Comparison of ENCODE assay signal across 11 mouse cellular contexts in genomic region chr1:24033759-24034423, GRCm38 (mm10). TPM values are rescaled to one million over a fixed set of nuclear protein-coding genes. Genes with fewer than 3 reads are reported as not detected.
DNase-seq lines count a peak whose midpoint lies in the region; ATAC-seq and TF ChIP-seq lines count a peak whose summit lies in the region.
"Had no signal": no experiment of that assay in that cellular context is flagged by ENCODE, and none has a peak within 500 bp of the region (broad histone marks: within the 10 kb centered on the region; RNA-seq: fewer than 3 reads in every experiment).

No protein-coding gene starts in this region.

- no peak for TF ChIP-seq EP300 in liver, postnatal 0 days (IDR thresholded peaks at IDR 0.05; ENCODE audit: low read depth)

- no peak overlapping the region for H3K4me2 ChIP-seq in forebrain, embryonic 14.5 days (ENCODE audit: low read length)
- H3K4me2 ChIP-seq in forebrain, embryonic 12.5 days = no peak overlapping the region
- H3K4me2 ChIP-seq in liver, postnatal 0 days (ENCODE audit: low read depth, low read length) = no peak overlapping the region
- no peak overlapping the region for H3K4me2 ChIP-seq in liver, embryonic 11.5 days
- H3K4me2 ChIP-seq: heart, embryonic 12.5 days; liver, embryonic 13.5 days had no signal

- no peaks in the 10 kb centered on the region for H3K4me1 ChIP-seq in forebrain, embryonic 14.5 days (ENCODE audit: control insufficient read depth, insufficient read depth, low read length)
- no peaks in the 10 kb centered on the region for H3K4me1 ChIP-seq in forebrain, embryonic 12.5 days
- no peaks in the 10 kb centered on the region for H3K4me1 ChIP-seq in liver, postnatal 0 days (ENCODE audit: insufficient read depth)
- H3K4me1 ChIP-seq in liver, embryonic 11.5 days (replicated peaks; ENCODE audit: control insufficient read depth, insufficient read depth, low read length) = no peaks in the 10 kb centered on the region
- H3K4me1 ChIP-seq: heart, embryonic 12.5 days; liver, embryonic 13.5 days had no signal

- H3K9ac ChIP-seq in forebrain, embryonic 14.5 days (ENCODE audit: low read length) = no peak overlapping the region
- H3K9ac ChIP-seq in forebrain, embryonic 12.5 days = no peak overlapping the region
- no peak overlapping the region for H3K9ac ChIP-seq in liver, postnatal 0 days (replicated peaks)
- H3K9ac ChIP-seq in liver, embryonic 11.5 days (ENCODE audit: low read depth, low read length) = no peak overlapping the region
- H3K9ac ChIP-seq: heart, embryonic 12.5 days; liver, embryonic 13.5 days had no signal

- TF ChIP-seq CTCF in liver, postnatal 0 days (IDR thresholded peaks at IDR 0.05; ENCODE audit: low read depth) = peak; percentile 51

- H3K9me3 ChIP-seq in forebrain, embryonic 14.5 days (replicated peaks; ENCODE audit: control insufficient read depth, low read length) = no peaks in the 10 kb centered on the region
- H3K9me3 ChIP-seq in forebrain, embryonic 12.5 days = no peaks in the 10 kb centered on the region
- H3K9me3 ChIP-seq in liver, postnatal 0 days (ENCODE audit: low read length) = no peaks in the 10 kb centered on the region
- no peaks in the 10 kb centered on the region for H3K9me3 ChIP-seq in liver, embryonic 11.5 days (ENCODE audit: control insufficient read depth, low read length)
- H3K9me3 ChIP-seq: heart, embryonic 12.5 days; liver, embryonic 13.5 days had no signal

- peaks cover 17% of the 10 kb centered on the region for H3K36me3 ChIP-seq in forebrain, embryonic 14.5 days (ENCODE audit: control insufficient read depth, insufficient read depth, low read length)
- peaks cover 12% of the 10 kb centered on the region for H3K36me3 ChIP-seq in forebrain, embryonic 12.5 days (replicated peaks)
- no peaks in the 10 kb centered on the region for H3K36me3 ChIP-seq in liver, postnatal 0 days (replicated peaks; ENCODE audit: insufficient read depth, low read length)
- H3K36me3 ChIP-seq in liver, embryonic 11.5 days (ENCODE audit: control insufficient read depth, insufficient read depth, low read length) = no peaks in the 10 kb centered on the region
- H3K36me3 ChIP-seq: liver, embryonic 13.5 days had no signal

- H3K27ac ChIP-seq in forebrain, embryonic 14.5 days (ENCODE audit: low read depth, low read length) = no peak overlapping the region
- no peak overlapping the region for H3K27ac ChIP-seq in forebrain, embryonic 12.5 days
- H3K27ac ChIP-seq in liver, postnatal 0 days (ENCODE audit: low read depth) = no peak overlapping the region
- no peak overlapping the region for H3K27ac ChIP-seq in liver, embryonic 11.5 days (ENCODE audit: low read depth, low read length)
- H3K27ac ChIP-seq: liver, embryonic 13.5 days had no signal

- peak; percentile 37; the same call in 1 of the 2 replicates for ATAC-seq in forebrain, embryonic 14.5 days
- ATAC-seq in forebrain, embryonic 12.5 days (ENCODE audit: low FRiP score) = no peak
- ATAC-seq in liver, postnatal 0 days = no peak
- ATAC-seq in liver, embryonic 11.5 days (replicated peaks; ENCODE audit: low FRiP score) = no peak
- peak; percentile 82; the same call in 1 of the 2 replicates for ATAC-seq in megakaryocyte-erythroid progenitor cell, adult 5-6 weeks (replicated peaks; ENCODE audit: low FRiP score, low TSS enrichment, poor library complexity, severe bottlenecking)
- ATAC-seq in megakaryocyte, adult 5-6 weeks (ENCODE audit: poor library complexity, severe bottlenecking) = no peak

- H3K27me3 ChIP-seq in forebrain, embryonic 14.5 days (replicated peaks; ENCODE audit: control insufficient read depth, insufficient read depth, low read length) = no peaks in the 10 kb centered on the region
- no peaks in the 10 kb centered on the region for H3K27me3 ChIP-seq in forebrain, embryonic 12.5 days
- no peaks in the 10 kb centered on the region for H3K27me3 ChIP-seq in liver, postnatal 0 days (ENCODE audit: insufficient read depth, low read length)
- H3K27me3 ChIP-seq in liver, embryonic 11.5 days (replicated peaks; ENCODE audit: control insufficient read depth, insufficient read depth, low read length) = no peaks in the 10 kb centered on the region
- H3K27me3 ChIP-seq: heart, embryonic 12.5 days; liver, embryonic 13.5 days had no signal

- 91% methylated on average over 2 of the region's 2 CpGs for WGBS in forebrain, embryonic 14.5 days
- 91% methylated on average over 2 of the region's 2 CpGs for WGBS in forebrain, embryonic 12.5 days
- 78% methylated on average over 2 of the region's 2 CpGs for WGBS in liver, postnatal 0 days (ENCODE audit: insufficient replicate concordance)
- WGBS in liver, embryonic 11.5 days = 81% methylated on average over 2 of the region's 2 CpGs

- H3K4me3 ChIP-seq in forebrain, embryonic 14.5 days (ENCODE audit: low read depth, low read length) = no peak overlapping the region
- H3K4me3 ChIP-seq in forebrain, embryonic 12.5 days (replicated peaks) = no peak overlapping the region
- no peak overlapping the region for H3K4me3 ChIP-seq in liver, postnatal 0 days (ENCODE audit: low read depth, low read length)
- no peak overlapping the region for H3K4me3 ChIP-seq in liver, embryonic 11.5 days (ENCODE audit: low read depth, low read length)
- H3K4me3 ChIP-seq: heart, embryonic 12.5 days; liver, embryonic 13.5 days had no signal

- peak; percentile 55 for DNase-seq in forebrain, embryonic 14.5 days (ENCODE audit: low spot score)
- no peak for DNase-seq in liver, postnatal 0 days
- no peak for DNase-seq in liver, embryonic 11.5 days (ENCODE audit: low spot score)
- peak; percentile 52 for DNase-seq in adipocyte (ENCODE audit: low spot score)
- no peak for DNase-seq in gastrocnemius, postnatal 10 days
- DNase-seq: kidney, postnatal 4 days; liver, embryonic 13.5 days had no signal

RNA-seq across cellular contexts. Expression of gene Sdhaf4, which starts 28.4 kb away (rescaled TPM):
- 131 and 147 TPM in 2 replicates for polyA plus RNA-seq in forebrain, embryonic 14.5 days (2014; fragmentation: Nextera tagmentation; extraction: Ambion mirVana)
- polyA plus RNA-seq in forebrain, embryonic 12.5 days (2016; fragmentation: Nextera tagmentation; extraction: Ambion mirVana) = 107 and 110 TPM in 2 replicates
- polyA plus RNA-seq in liver, postnatal 0 days (2015; fragmentation: Nextera tagmentation; extraction: Ambion mirVana) = 54.7 and 60.6 TPM in 2 replicates
- 68.8 and 75.3 TPM in 2 replicates for polyA plus RNA-seq in liver, embryonic 11.5 days (2014; fragmentation: Nextera tagmentation; extraction: Ambion mirVana)
- total RNA-seq in megakaryocyte-erythroid progenitor cell, adult 5-6 weeks (2014; fragmentation: Nextera tagmentation) = 31.9 and 43.0 TPM in 2 replicates
- 19.0 and 26.1 TPM in 2 replicates for total RNA-seq in megakaryocyte-erythroid progenitor cell, adult 5-6 weeks (2017)
- total RNA-seq in gastrocnemius, postnatal 10 days (2021) = 10 to 100 TPM; 54.7 to 59.5 TPM
- total RNA-seq in megakaryocyte, adult 5-6 weeks (2015) = 17.3 and 20.7 TPM in 2 replicates
- 4.4 and 4.9 TPM in 2 replicates for total RNA-seq in megakaryocyte, adult 5-6 weeks (2017)

Comparison
In these comparisons a context has a peak if more than half of its experiments do, and no peak if none do; other contexts are left out.
1. ATAC-seq: peak in forebrain, embryonic 14.5 days (single experiment) and megakaryocyte-erythroid progenitor cell, adult 5-6 weeks (single experiment); none in forebrain, embryonic 12.5 days (single experiment), liver, postnatal 0 days (single experiment), liver, embryonic 11.5 days (single experiment) and megakaryocyte, adult 5-6 weeks (single experiment).
2. DNase-seq: peak in forebrain, embryonic 14.5 days (single experiment) and adipocyte (single experiment); none in liver, postnatal 0 days (single experiment), liver, embryonic 11.5 days (single experiment) and gastrocnemius, postnatal 10 days (single experiment).